Mouse (Mus musculus) CH12.LX (cell line): ENCODE results near the gene Gm20538. TPM values are rescaled to one million over a fixed set of nuclear protein-coding genes. Genes with fewer than 3 reads are reported as not detected.

Source experiments
- DNase-seq: peaks from one replicate; pipeline ENCODE4 v3.0.0-alpha.2; 2013; ENCODE audit errors: extremely low read depth
- H3K27ac ChIP-seq: 2 replicates; pipeline ENCODE4 v1.5.1; 2012; ENCODE audit warnings: low read depth, mild to moderate bottlenecking, control low read depth, moderate library complexity; ENCODE audit not compliant: insufficient read depth
- H3K27me3 ChIP-seq: replicated peaks from 2 replicates; pipeline ENCODE3; 2012; ENCODE audit warnings: inconsistent platforms
- H3K36me3 ChIP-seq, 2 experiments: replicated peaks in 1 of 2; 2 replicates each; pipeline versions ENCODE3 to v1.6.1; 2012; ENCODE audit warnings: inconsistent platforms in 1 of 2, low read length in 1 of 2, mild to moderate bottlenecking in 1 of 2, mixed read lengths in 1 of 2, moderate library complexity in 1 of 2; ENCODE audit not compliant: control insufficient read depth in 1 of 2, insufficient read depth in 1 of 2
- H3K4me1 ChIP-seq, 2 experiments: 2 replicates each; pipeline ENCODE4 v1.6.1; 2012; ENCODE audit warnings: inconsistent platforms in 1 of 2, moderate library complexity in 1 of 2; ENCODE audit not compliant: insufficient read depth in 2 of 2, control insufficient read depth in 1 of 2
- H3K4me2 ChIP-seq: 2 replicates; pipeline ENCODE4 v1.6.1; 2012; ENCODE audit warnings: low read depth, mild to moderate bottlenecking, control low read depth; ENCODE audit not compliant: poor library complexity, insufficient read depth, severe bottlenecking
- H3K4me3 ChIP-seq, 3 experiments: fragments of 150-350 bp in 1 of 3; sonication (generic) in 1 of 3; replicated peaks in 1 of 3; 2 replicates each; pipeline versions ENCODE3 to v1.5.1; 2011 to 2012; ENCODE audit warnings: low read depth in 2 of 3, low read length in 2 of 3, mild to moderate bottlenecking in 2 of 3, moderate library complexity in 2 of 3, control low read depth in 1 of 3, improper control_type of control experiment in 1 of 3, inconsistent platforms in 1 of 3, mixed read lengths in 1 of 3; ENCODE audit not compliant: poor library complexity in 1 of 3
- H3K79me2 ChIP-seq: replicated peaks from 2 replicates; pipeline ENCODE4 v1.6.1; 2012; ENCODE audit warnings: mild to moderate bottlenecking, moderate library complexity; ENCODE audit not compliant: control insufficient read depth, poor library complexity, insufficient read depth, severe bottlenecking; ENCODE audit errors: extremely low read depth
- H3K9ac ChIP-seq: 2 replicates; pipeline ENCODE4 v1.6.1; 2012; ENCODE audit warnings: low read depth, mild to moderate bottlenecking, control low read depth, moderate library complexity; ENCODE audit not compliant: insufficient read depth
- H3K9me3 ChIP-seq: replicated peaks from 2 replicates; pipeline ENCODE3; 2012; ENCODE audit warnings: low read length, inconsistent platforms, mixed read lengths
- E2F4 ChIP-seq: IDR thresholded peaks from 2 replicates; pipeline ENCODE4 v1.6.1; 2011; ENCODE audit warnings: low read depth, low read length, improper control_type of control experiment; ENCODE audit not compliant: insufficient replicate concordance
- EP300 ChIP-seq: IDR thresholded peaks from 2 replicates; pipeline ENCODE4 v1.6.1; 2011; ENCODE audit warnings: low read length, improper control_type of control experiment
- GABPA ChIP-seq: IDR thresholded peaks from 2 replicates; pipeline ENCODE4 v1.6.1; 2012; ENCODE audit warnings: low read depth, low read length, improper control_type of control experiment, inconsistent platforms; ENCODE audit not compliant: insufficient replicate concordance
- MAFK ChIP-seq: IDR thresholded peaks from 2 replicates; pipeline ENCODE4 v1.6.1; 2011; ENCODE audit warnings: low read length, improper control_type of control experiment; ENCODE audit not compliant: insufficient replicate concordance
- MAZ ChIP-seq: IDR thresholded peaks from 2 replicates; pipeline ENCODE4 v1.6.1; 2012; ENCODE audit warnings: low read depth, mild to moderate bottlenecking, inconsistent platforms, low read length, improper control_type of control experiment, moderate library complexity
- NELFE ChIP-seq: IDR thresholded peaks from 2 replicates; pipeline ENCODE4 v1.6.1; 2011; ENCODE audit warnings: low read depth, low read length, improper control_type of control experiment
- NRF1 ChIP-seq: IDR thresholded peaks from 2 replicates; pipeline ENCODE4 v1.6.1; 2014; ENCODE audit warnings: low read depth, mild to moderate bottlenecking, inconsistent platforms, low read length, improper control_type of control experiment, moderate library complexity
- POLR2AphosphoS2 ChIP-seq: IDR thresholded peaks from 2 replicates; pipeline ENCODE4 v1.6.1; 2011; ENCODE audit warnings: low read depth, low read length, improper control_type of control experiment
- RAD21 ChIP-seq: IDR thresholded peaks from 2 replicates; pipeline ENCODE4 v1.6.1; 2011; ENCODE audit warnings: low read depth, mild to moderate bottlenecking, low read length, improper control_type of control experiment, moderate library complexity
- SIN3A ChIP-seq: IDR thresholded peaks from 2 replicates; pipeline ENCODE4 v1.6.1; 2012; ENCODE audit warnings: low read length, improper control_type of control experiment, inconsistent platforms
- TBP ChIP-seq: conservative IDR thresholded peaks from 2 replicates; pipeline ENCODE4 v1.6.1; 2011; ENCODE audit warnings: low read depth, low read length, improper control_type of control experiment
- UBTF ChIP-seq: IDR thresholded peaks from 2 replicates; pipeline ENCODE4 v1.6.1; 2012; ENCODE audit warnings: low read depth, mild to moderate bottlenecking, inconsistent platforms, low read length, improper control_type of control experiment, moderate library complexity
- USF1 ChIP-seq: IDR thresholded peaks from 2 replicates; pipeline ENCODE4 v1.6.1; 2014; ENCODE audit warnings: low read depth, mild to moderate bottlenecking, inconsistent platforms, low read length, improper control_type of control experiment
- USF2 ChIP-seq: conservative IDR thresholded peaks from 2 replicates; pipeline ENCODE4 v1.6.1; 2011; ENCODE audit warnings: low read depth, low read length, improper control_type of control experiment
- ZKSCAN1 ChIP-seq: IDR thresholded peaks from 2 replicates; pipeline ENCODE4 v1.6.1; 2012; ENCODE audit warnings: low read depth, inconsistent platforms, low read length, improper control_type of control experiment, borderline replicate concordance
- ZMIZ1 ChIP-seq: IDR thresholded peaks from 2 replicates; pipeline ENCODE4 v1.6.1; 2012; ENCODE audit warnings: low read depth, mild to moderate bottlenecking, inconsistent platforms, low read length, improper control_type of control experiment
- dilution Hi-C: fragments of 300-500 bp; cut with MboI; formaldehyde crosslinking; loops from 2 replicates; pipeline ENCODE4 v1.14.3; 2020; ENCODE audit warnings: low sequenced_read_pairs; ENCODE audit not compliant: extremely low pct_unique_long_range_greater_than_20kb, extremely low pct_ligation_motif_present
- in situ Hi-C: fragments of 300-500 bp; cut with MboI; formaldehyde crosslinking; loops from 3 replicates; pipeline ENCODE4 v1.14.3; 2019; ENCODE audit warnings: low sequenced_read_pairs, low pct_ligation_motif_present, low pct_unique_long_range_greater_than_20kb, mixed read lengths
- polyA plus RNA-seq: library from polyadenylated mRNA; unstranded; fragments of >175 nt; gene quantifications from 2 replicates; pipeline ENCODE4 v1.2.1, GENCODE M21; 2012; ENCODE audit warnings: low read depth; ENCODE audit not compliant: insufficient read length
- total RNA-seq, 2 experiments: library from RNA; depleted of rRNA; stranded (reverse); fragments of 300-350 nt in 1 of 2; fragments of >200 nt in 1 of 2; gene quantifications; 2 replicates each; pipeline ENCODE4 v1.2.3; 2012 to 2014

Gene Gm20538
- total RNA-seq (2012; rRNA removed) (1.7 TPM in 1 of 2 replicates, not detected in the other), total RNA-seq (2014; rRNA removed) (not detected in 2 replicates), polyA plus RNA-seq (not detected in 2 replicates)

DNA sequence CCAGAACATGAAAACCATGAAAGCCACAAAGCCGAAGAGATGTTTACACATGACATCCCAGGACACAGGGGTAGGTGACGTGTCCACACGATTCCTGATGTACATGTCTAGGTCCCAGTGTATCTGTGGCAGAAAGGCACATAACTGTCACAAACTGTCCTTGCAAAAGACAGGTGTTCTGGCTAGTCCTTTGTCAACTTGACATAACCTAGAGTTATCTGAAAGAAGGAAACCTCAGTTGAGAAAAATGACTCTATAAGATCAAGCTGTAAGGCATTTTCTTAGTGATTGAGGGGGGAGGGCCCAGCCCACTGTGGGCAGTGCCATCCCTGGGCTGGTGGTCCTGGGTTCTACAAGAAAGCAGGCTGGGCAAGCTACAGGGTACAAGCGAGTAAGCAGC is at the start of gene Gm20538:
TSS of gene Gm20538 (minus strand) at position 101 of the 400 bp plus-strand sequence.
- H3K27ac ChIP-seq: no peak within 1 kb of the TSS
- H3K4me2 ChIP-seq: no peak within 1 kb of the TSS
- in situ Hi-C loops: loop anchor here (10.0 kb wide), 1 partner anchor 178 kb away; no protein-coding TSS in a partner anchor
- peaks cover 43 to 58% of the 10 kb centered on the region in 2 experiments for H3K36me3 ChIP-seq
- peaks cover 0 to 17% of the 10 kb centered on the region in 2 experiments; a peak in 2 of 4 replicates for H3K4me1 ChIP-seq
- H3K79me2 ChIP-seq: peaks cover 13% of the 10 kb centered on the region
- no peaks in the 10 kb centered on the region for H3K9me3 ChIP-seq
- H3K27me3 ChIP-seq: no peaks in the 10 kb centered on the region
- H3K9ac ChIP-seq: no peak within 1 kb of the TSS
- no peak within 1 kb of the TSS for H3K4me3 ChIP-seq
- no peak for TF ChIP-seq EP300
- TF ChIP-seq TBP: no peak
- no peak for TF ChIP-seq NELFE
- TF ChIP-seq MAZ: no peak
- TF ChIP-seq ZKSCAN1: no peak
- no peak for TF ChIP-seq MAFK
- no peak for TF ChIP-seq GABPA
- TF ChIP-seq RAD21: no peak
- no peak for TF ChIP-seq E2F4
- TF ChIP-seq USF2: no peak
- no peak for TF ChIP-seq USF1
- TF ChIP-seq SIN3A: no peak
- no peak for TF ChIP-seq ZMIZ1
- TF ChIP-seq UBTF: no peak
- TF ChIP-seq NRF1: no peak
- TF ChIP-seq POLR2AphosphoS2: no peak
- TF ChIP-seq, all 38 proteins: peak for 0
- no peak for DNase-seq
- dilution Hi-C loops: no loop called here

DNA sequence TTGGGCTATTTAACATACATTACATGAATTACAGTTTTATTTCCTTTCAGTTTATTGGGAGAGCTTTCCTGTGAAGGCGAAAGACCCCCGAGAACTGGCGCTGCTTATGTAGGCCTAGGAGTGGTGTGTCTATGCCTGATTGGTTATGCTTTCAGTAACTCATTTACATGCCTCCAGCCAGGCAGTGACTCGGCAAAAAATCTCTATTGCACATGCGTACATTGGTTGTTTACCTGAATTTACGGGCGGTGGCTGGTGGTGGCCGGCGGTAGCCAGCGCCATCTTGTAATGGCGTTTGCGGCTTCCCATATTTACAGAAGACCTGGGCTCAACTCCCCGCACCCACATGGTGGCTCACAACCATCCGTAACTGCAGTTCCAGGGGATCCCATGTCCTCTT is 41.5 kb upstream of the Gm20538 start:
- H3K4me3 ChIP-seq: no peak overlapping the region
- in situ Hi-C loops: loop anchor here (10.0 to 25.0 kb wide), 2 partner anchors 151 to 443 kb away; partner anchors contain the start of genes Pdzd7 and Sfxn3
- H3K9me3 ChIP-seq: peaks cover 6% of the 10 kb centered on the region
- H3K36me3 ChIP-seq: no peaks in the 10 kb centered on the region
- no peaks in the 10 kb centered on the region for H3K79me2 ChIP-seq
- dilution Hi-C loops: no loop called here
- TF ChIP-seq MAFK (no peak), USF1 (no peak), EP300 (no peak), UBTF (no peak), USF2 (no peak), NELFE (no peak), NRF1 (no peak)
- no peaks in the 10 kb centered on the region for H3K27me3 ChIP-seq
- no peak for DNase-seq
- no peak overlapping the region for H3K27ac ChIP-seq
- peaks cover 6 to 46% of the 10 kb centered on the region in 2 experiments for H3K4me1 ChIP-seq
- no peak overlapping the region for H3K4me2 ChIP-seq
- H3K9ac ChIP-seq: no peak overlapping the region
